Mouse (Mus musculus): ENCODE measurements around the gene Adcy1. TPM values are rescaled to one million over a fixed set of nuclear protein-coding genes. Genes with fewer than 3 reads are reported as not detected.
"Not testable (repeated sequence)": the region's sequence is repeated elsewhere in the genome, so short reads cannot be mapped to it uniquely, and the experiment has no call there.

Adcy1 gene
- polyA plus RNA-seq, 1 experiment from 2014 or later: 2.2 TPM

DNA sequence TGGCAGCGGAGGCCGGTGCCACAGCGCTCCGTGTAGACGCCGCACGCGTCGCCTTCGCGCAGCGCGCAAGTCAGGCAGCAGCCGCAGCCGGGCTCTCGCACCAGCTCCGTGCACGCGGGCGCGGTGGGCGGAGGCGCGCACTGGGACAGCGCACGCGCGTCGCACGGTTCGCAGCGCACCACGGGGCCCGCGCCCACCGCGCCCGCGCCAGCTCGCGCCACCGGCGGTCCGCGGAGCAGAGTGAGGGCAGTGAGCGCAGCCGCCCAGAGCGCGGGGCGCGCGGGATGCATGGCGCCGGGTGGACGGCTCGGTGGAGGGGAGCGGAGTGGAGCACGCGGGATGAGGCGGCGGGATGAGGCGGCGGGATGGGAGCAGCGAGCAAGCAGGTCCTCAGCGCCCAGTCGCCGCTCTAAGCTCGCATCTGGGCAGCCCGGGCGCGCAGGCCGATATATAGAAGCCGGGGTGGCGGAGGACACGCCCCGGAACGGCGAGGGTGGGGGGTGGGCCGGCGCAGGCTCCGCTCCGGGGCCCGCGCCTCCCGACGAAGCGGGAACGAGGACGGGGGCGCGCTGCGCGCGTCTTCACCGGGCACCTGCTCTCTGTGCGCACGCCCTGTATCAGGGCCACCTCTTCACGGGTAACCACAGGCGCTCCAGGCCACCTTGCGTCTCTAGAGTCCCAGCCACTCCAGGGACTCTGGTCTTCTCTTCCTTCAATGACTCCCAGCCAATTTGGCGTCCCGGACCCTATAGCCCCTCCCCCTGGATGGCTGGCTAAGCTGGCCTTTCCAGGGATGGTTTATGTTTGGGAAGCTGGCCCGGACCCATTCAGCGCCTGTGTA, 150.4 kb downstream of the Adcy1 start, which contains the start of gene Igfbp3:
Igfbp3 (minus strand) TSS at position 423 of the 841 bp plus-strand sequence.
- H3K36me3 ChIP-seq: no peaks in the 10 kb centered on the region
- H3K9me3 ChIP-seq (replicated peaks): no peaks in the 10 kb centered on the region
- peaks cover 18% of the 10 kb centered on the region for H3K4me1 ChIP-seq
- peak within 1 kb of the TSS; percentile 89 for H3K4me2 ChIP-seq (replicated peaks)
- peak within 1 kb of the TSS; percentile 76 for H3K9ac ChIP-seq
- peak within 1 kb of the TSS; percentile 66; the same call in 1 of the 2 replicates for H3K27ac ChIP-seq
- ATAC-seq (ENCODE audit: low FRiP score): peak; percentile 91
- under 1% methylated on average over 69 of the region's 104 CpGs for WGBS
- peaks cover 45% of the 10 kb centered on the region for H3K27me3 ChIP-seq
- H3K4me3 ChIP-seq: peak within 1 kb of the TSS; percentile 70

- no peak for ATAC-seq (ENCODE audit: low FRiP score)
Observed at GRCm38 (mm10) chr11:7214342-7214660, 151.0 kb downstream of the Adcy1 start.

GRCm38 (mm10) chr11:7214761-7215160, 151.5 kb downstream of the Adcy1 start:
- Histone ChIP-seq H3K4me2 (replicated peaks) (peak overlapping the region; percentile 89), H3K27ac (no peak overlapping the region), H3K4me1 (peaks cover 18% of the 10 kb centered on the region), H3K36me3 (no peaks in the 10 kb centered on the region), H3K9ac (no peak overlapping the region), H3K4me3 (peak overlapping the region; percentile 70), H3K9me3 (replicated peaks) (no peaks in the 10 kb centered on the region), H3K27me3 (peaks cover 45% of the 10 kb centered on the region)
- 8% methylated on average over 14 of the region's 14 CpGs for WGBS
- no peak for ATAC-seq (ENCODE audit: low FRiP score)

More at GRCm38 (mm10) chr11:7214342-7214660, 151.0 kb downstream of the Adcy1 start:
- 2% methylated on average over 12 of the region's 12 CpGs for WGBS
- Histone ChIP-seq H3K9me3 (replicated peaks) (no peaks in the 10 kb centered on the region), H3K27ac (no peak overlapping the region), H3K4me1 (peaks cover 18% of the 10 kb centered on the region), H3K36me3 (no peaks in the 10 kb centered on the region), H3K9ac (no peak overlapping the region), H3K27me3 (peaks cover 45% of the 10 kb centered on the region), H3K4me2 (replicated peaks) (peak overlapping the region; percentile 89), H3K4me3 (peak overlapping the region; percentile 70)

DNA sequence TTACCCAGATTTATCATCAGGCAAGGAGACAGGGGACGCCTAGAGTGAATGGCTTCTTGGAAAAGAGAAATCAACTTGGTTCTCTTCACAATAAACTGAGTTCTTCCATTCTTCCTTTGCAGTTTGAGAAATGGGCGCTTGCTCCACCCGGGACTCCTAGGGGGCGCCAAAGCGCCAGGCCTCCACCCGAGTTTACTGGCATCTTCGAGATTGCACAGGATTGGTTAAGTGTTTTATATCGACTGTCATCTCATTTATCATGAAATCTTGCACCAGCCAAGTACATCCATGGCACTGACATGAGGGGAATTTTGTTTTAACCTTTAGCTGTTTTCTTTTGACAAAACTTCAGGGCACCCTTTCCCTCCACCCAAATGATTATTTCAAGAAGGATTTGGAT, 152.4 kb downstream of the Adcy1 start:
- no peaks in the 10 kb centered on the region for H3K36me3 ChIP-seq
- H3K9me3 ChIP-seq (replicated peaks): no peaks in the 10 kb centered on the region
- ATAC-seq (ENCODE audit: low FRiP score): no peak
- H3K9ac ChIP-seq: no peak overlapping the region
- WGBS: 7% methylated on average over 8 of the region's 8 CpGs
- no peak overlapping the region for H3K27ac ChIP-seq
- H3K4me1 ChIP-seq: peaks cover 15% of the 10 kb centered on the region
- peaks cover 43% of the 10 kb centered on the region for H3K27me3 ChIP-seq
- H3K4me3 ChIP-seq: no peak overlapping the region
- no peak overlapping the region for H3K4me2 ChIP-seq (replicated peaks)

- not testable (repeated sequence) for H3K9ac ChIP-seq; H3K27ac ChIP-seq; ATAC-seq (ENCODE audit: low FRiP score); H3K4me3 ChIP-seq; H3K9me3 ChIP-seq (replicated peaks); H3K4me2 ChIP-seq (replicated peaks); H3K36me3 ChIP-seq; H3K4me1 ChIP-seq; H3K27me3 ChIP-seq
- 75% methylated on average over 8 of the region's 8 CpGs for WGBS
Observed at GRCm38 (mm10) chr11:7221826-7222225, 158.5 kb downstream of the Adcy1 start.

DNA sequence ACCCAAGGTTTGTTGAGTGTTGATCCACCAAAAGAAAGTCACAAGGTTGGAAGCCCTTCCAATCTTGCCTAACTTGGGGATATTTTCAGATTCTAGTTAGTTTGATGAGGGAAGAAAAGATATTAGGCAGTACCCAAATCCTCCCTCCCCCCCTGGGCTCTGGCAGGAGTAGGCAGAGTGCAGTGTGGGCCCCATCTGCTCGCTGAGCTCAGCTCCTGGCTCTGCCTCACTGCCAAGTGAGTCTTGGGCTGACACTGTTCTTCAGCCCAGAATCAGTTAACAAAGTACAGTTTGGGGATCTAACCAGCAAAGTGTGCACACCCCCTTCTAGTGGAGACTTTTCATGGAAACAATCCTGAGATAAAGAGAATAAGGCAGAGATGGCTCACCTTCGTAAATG, 162.9 kb downstream of the Adcy1 start:
- no peak overlapping the region for H3K4me2 ChIP-seq (replicated peaks)
- H3K4me1 ChIP-seq: no peaks in the 10 kb centered on the region
- H3K9me3 ChIP-seq (replicated peaks): no peaks in the 10 kb centered on the region
- no peak for ATAC-seq (ENCODE audit: low FRiP score)
- H3K36me3 ChIP-seq: no peaks in the 10 kb centered on the region
- no peaks in the 10 kb centered on the region for H3K27me3 ChIP-seq
- WGBS: 71% methylated on average over 2 of the region's 2 CpGs
- no peak overlapping the region for H3K9ac ChIP-seq
- H3K27ac ChIP-seq: no peak overlapping the region
- no peak overlapping the region for H3K4me3 ChIP-seq

DNA sequence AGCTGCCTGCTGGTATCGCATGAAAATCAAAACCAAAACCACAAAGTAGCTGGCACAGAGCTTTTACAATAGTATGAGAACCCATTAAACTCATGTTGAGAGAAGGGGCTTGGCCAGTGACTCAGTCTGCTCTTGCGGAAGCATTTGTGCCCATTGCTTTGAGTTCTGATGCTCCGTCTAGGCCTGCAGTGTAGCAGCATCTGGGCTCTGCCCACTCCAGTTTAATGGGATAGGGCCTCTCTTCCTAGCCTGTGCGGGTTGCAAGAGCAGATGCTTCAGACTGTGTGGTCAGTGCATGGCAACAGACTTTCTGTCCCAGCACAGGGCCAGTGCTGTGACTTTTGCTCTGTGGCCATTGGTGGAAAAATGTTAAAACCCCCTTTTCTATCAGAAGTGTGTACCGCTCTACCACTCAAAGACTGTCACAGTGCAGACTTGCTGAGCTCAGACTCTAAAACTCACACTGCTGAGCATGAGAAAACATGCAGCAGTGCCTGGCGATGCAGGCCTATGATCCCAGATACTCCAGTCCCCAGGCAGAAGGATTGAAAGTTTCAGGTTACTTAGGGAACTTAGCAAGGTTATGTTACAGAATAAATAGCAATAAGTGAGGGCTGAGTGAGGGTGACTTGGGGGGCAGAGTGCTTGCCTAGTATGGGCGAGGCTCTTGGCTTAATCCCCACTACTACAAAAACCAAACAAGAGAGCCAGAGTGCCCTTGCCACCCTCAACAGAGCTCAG, 163.7 kb downstream of the Adcy1 start:
- no peak overlapping the region for H3K27ac ChIP-seq
- no peak overlapping the region for H3K4me2 ChIP-seq (replicated peaks)
- H3K9me3 ChIP-seq (replicated peaks): no peaks in the 10 kb centered on the region
- H3K9ac ChIP-seq: no peak overlapping the region
- ATAC-seq (ENCODE audit: low FRiP score): no peak
- H3K4me1 ChIP-seq: no peaks in the 10 kb centered on the region
- H3K4me3 ChIP-seq: no peak overlapping the region
- 85% methylated on average over 7 of the region's 7 CpGs for WGBS
- no peaks in the 10 kb centered on the region for H3K36me3 ChIP-seq
- no peaks in the 10 kb centered on the region for H3K27me3 ChIP-seq

- Histone ChIP-seq H3K4me2 (replicated peaks) (no peak overlapping the region), H3K27ac (no peak overlapping the region), H3K4me1 (no peaks in the 10 kb centered on the region), H3K9me3 (replicated peaks) (no peaks in the 10 kb centered on the region), H3K36me3 (no peaks in the 10 kb centered on the region), H3K9ac (no peak overlapping the region), H3K27me3 (no peaks in the 10 kb centered on the region), H3K4me3 (no peak overlapping the region)
- 84% methylated on average over 4 of the region's 4 CpGs for WGBS
- ATAC-seq (ENCODE audit: low FRiP score): no peak
Observed at GRCm38 (mm10) chr11:7228107-7228506, 164.8 kb downstream of the Adcy1 start.

Other genes starting within 250 kb of the Adcy1 start
- gene Gm11983, start 225.8 kb upstream of the Adcy1 start, polyA plus RNA-seq (2016; fragmentation: Nextera tagmentation; extraction: Ambion mirVana): not detected in 2 replicates
- not detected in 2 replicates for gene Gm11985, start 125.1 kb downstream of the Adcy1 start, polyA plus RNA-seq (2016; fragmentation: Nextera tagmentation; extraction: Ambion mirVana)
- gene Igfbp1, start 134.3 kb downstream of the Adcy1 start, polyA plus RNA-seq (2016; fragmentation: Nextera tagmentation; extraction: Ambion mirVana): 0.18 and 0.50 TPM in 2 replicates
- gene Igfbp3, start 150.4 kb downstream of the Adcy1 start, polyA plus RNA-seq (2016; fragmentation: Nextera tagmentation; extraction: Ambion mirVana): 26.2 and 43.9 TPM in 2 replicates